Mouse (Mus musculus) cerebellum, adult 2 months (tissue): ENCODE data around the gene Gm49396.

Source experiments
- CTCF ChIP-seq: fragments of 200-500 bp; IDR thresholded peaks from 2 replicates; pipeline ENCODE4 v1.5.1; 2011; ENCODE audit warnings: low read depth, mild to moderate bottlenecking, control low read depth, low read length, moderate library complexity, borderline replicate concordance; ENCODE audit not compliant: insufficient read depth
- POLR2A ChIP-seq: fragments of 200-500 bp; IDR thresholded peaks from 2 replicates; pipeline ENCODE4 v1.6.1; 2011; ENCODE audit warnings: low read length, control low read depth, borderline replicate concordance; ENCODE audit not compliant: insufficient read depth

DNA sequence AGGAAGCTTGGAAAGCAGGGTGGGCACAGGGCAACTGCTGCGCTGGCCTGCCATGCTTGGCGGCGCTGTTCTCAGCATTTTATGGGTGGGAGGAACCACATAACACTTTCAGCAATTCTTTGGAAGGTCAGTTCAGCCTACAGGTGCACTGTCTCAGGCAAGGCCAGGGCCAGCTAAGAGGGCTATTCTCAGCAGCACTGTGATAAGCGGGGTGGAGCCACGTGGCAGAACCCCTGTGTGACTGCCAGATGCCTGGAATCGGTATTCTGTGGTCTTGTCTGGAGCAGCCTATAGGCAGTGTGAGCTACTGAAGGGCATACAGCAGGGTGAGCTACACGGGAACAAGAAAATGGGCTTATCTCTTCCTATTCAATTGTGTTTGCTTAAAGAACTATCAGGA is 46.9 kb downstream of the Gm49396 start:
- TF ChIP-seq POLR2A: no peak
- no peak for TF ChIP-seq CTCF
